Mouse (Mus musculus): ENCODE measurements around the gene Hid1. TPM values are rescaled to one million over a fixed set of nuclear protein-coding genes. Genes with fewer than 3 reads are reported as not detected.

Hid1 gene
- polyA plus RNA-seq, 1 experiment from 2014 or later: 1.9 TPM

- Histone ChIP-seq H3K9ac (ENCODE audit: low read depth, low read length) (no peak overlapping the region), H3K4me3 (ENCODE audit: low read depth, low read length) (no peak overlapping the region; the same call in 1 of the 2 replicates)
Measured at GRCm38 (mm10) chr11:115381276-115381675, 13.7 kb upstream of the Hid1 start.

GRCm38 (mm10) chr11:115377854-115378253 is 10.3 kb upstream of the Hid1 start:
- Histone ChIP-seq H3K9me3 (replicated peaks; ENCODE audit: control insufficient read depth, low read length) (no peaks in the 10 kb centered on the region; the same call in 1 of the 2 replicates), H3K9ac (ENCODE audit: low read depth, low read length) (no peak overlapping the region), H3K27me3 (ENCODE audit: control insufficient read depth, insufficient read depth, low read depth, low read length) (peaks cover 51% of the 10 kb centered on the region), H3K4me2 (ENCODE audit: low read depth, low read length) (no peak overlapping the region), H3K36me3 (ENCODE audit: control insufficient read depth, insufficient read depth) (no peaks in the 10 kb centered on the region), H3K27ac (ENCODE audit: low read length) (no peak overlapping the region), H3K4me1 (ENCODE audit: control insufficient read depth, low read depth, low read length) (peaks cover 5% of the 10 kb centered on the region), H3K4me3 (ENCODE audit: low read depth, low read length) (no peak overlapping the region)
- WGBS (ENCODE audit: insufficient replicate concordance): 52% methylated on average over 7 of the region's 7 CpGs
- ATAC-seq (ENCODE audit: low read depth): no peak

More at GRCm38 (mm10) chr11:115381276-115381675, 13.7 kb upstream of the Hid1 start:
- H3K4me1 ChIP-seq (ENCODE audit: control insufficient read depth, low read depth, low read length): peaks cover 2% of the 10 kb centered on the region
- H3K9me3 ChIP-seq (replicated peaks; ENCODE audit: control insufficient read depth, low read length): no peaks in the 10 kb centered on the region; the same call in 1 of the 2 replicates
- peaks cover 49% of the 10 kb centered on the region for H3K27me3 ChIP-seq (ENCODE audit: control insufficient read depth, insufficient read depth, low read depth, low read length)
- WGBS (ENCODE audit: insufficient replicate concordance): 37% methylated on average over 9 of the region's 9 CpGs
- no peaks in the 10 kb centered on the region for H3K36me3 ChIP-seq (ENCODE audit: control insufficient read depth, insufficient read depth)
- ATAC-seq (ENCODE audit: low read depth): no peak
- no peak overlapping the region for H3K4me2 ChIP-seq (ENCODE audit: low read depth, low read length)
- no peak overlapping the region for H3K27ac ChIP-seq (ENCODE audit: low read length)

GRCm38 (mm10) chr11:115377254-115377653 is 9.7 kb upstream of the Hid1 start:
- Histone ChIP-seq H3K9ac (ENCODE audit: low read depth, low read length) (no peak overlapping the region), H3K4me1 (ENCODE audit: control insufficient read depth, low read depth, low read length) (peaks cover 4% of the 10 kb centered on the region), H3K36me3 (ENCODE audit: control insufficient read depth, insufficient read depth) (no peaks in the 10 kb centered on the region), H3K27ac (ENCODE audit: low read length) (no peak overlapping the region), H3K9me3 (replicated peaks; ENCODE audit: control insufficient read depth, low read length) (no peaks in the 10 kb centered on the region; the same call in 1 of the 2 replicates), H3K27me3 (ENCODE audit: control insufficient read depth, insufficient read depth, low read depth, low read length) (peaks cover 45% of the 10 kb centered on the region), H3K4me2 (ENCODE audit: low read depth, low read length) (no peak overlapping the region), H3K4me3 (ENCODE audit: low read depth, low read length) (no peak overlapping the region)
- WGBS (ENCODE audit: insufficient replicate concordance): 61% methylated on average over 4 of the region's 4 CpGs
- ATAC-seq (ENCODE audit: low read depth): no peak

GRCm38 (mm10) chr11:115376722-115377121 is 9.2 kb upstream of the Hid1 start:
- Histone ChIP-seq H3K4me3 (ENCODE audit: low read depth, low read length) (no peak overlapping the region), H3K9me3 (replicated peaks; ENCODE audit: control insufficient read depth, low read length) (no peaks in the 10 kb centered on the region; the same call in 1 of the 2 replicates), H3K4me2 (ENCODE audit: low read depth, low read length) (no peak overlapping the region), H3K27ac (ENCODE audit: low read length) (no peak overlapping the region), H3K27me3 (ENCODE audit: control insufficient read depth, insufficient read depth, low read depth, low read length) (peaks cover 41% of the 10 kb centered on the region), H3K9ac (ENCODE audit: low read depth, low read length) (no peak overlapping the region), H3K36me3 (ENCODE audit: control insufficient read depth, insufficient read depth) (no peaks in the 10 kb centered on the region), H3K4me1 (ENCODE audit: control insufficient read depth, low read depth, low read length) (peaks cover 3% of the 10 kb centered on the region)
- no peak for ATAC-seq (ENCODE audit: low read depth)
- WGBS (ENCODE audit: insufficient replicate concordance): 49% methylated on average over 7 of the region's 7 CpGs

- Histone ChIP-seq H3K27me3 (ENCODE audit: control insufficient read depth, insufficient read depth, low read depth, low read length) (peaks cover 29% of the 10 kb centered on the region), H3K36me3 (ENCODE audit: control insufficient read depth, insufficient read depth) (no peaks in the 10 kb centered on the region), H3K4me3 (ENCODE audit: low read depth, low read length) (no peak overlapping the region), H3K4me2 (ENCODE audit: low read depth, low read length) (no peak overlapping the region), H3K9me3 (replicated peaks; ENCODE audit: control insufficient read depth, low read length) (no peaks in the 10 kb centered on the region; the same call in 1 of the 2 replicates), H3K4me1 (ENCODE audit: control insufficient read depth, low read depth, low read length) (peaks cover 3% of the 10 kb centered on the region), H3K9ac (ENCODE audit: low read depth, low read length) (no peak overlapping the region), H3K27ac (ENCODE audit: low read length) (no peak overlapping the region)
- ATAC-seq (ENCODE audit: low read depth): no peak
- WGBS (ENCODE audit: insufficient replicate concordance): 41% methylated on average over 12 of the region's 12 CpGs
Measured at GRCm38 (mm10) chr11:115374695-115375425, 7.3 kb upstream of the Hid1 start.

GRCm38 (mm10) chr11:115373805-115374694 is 6.5 kb upstream of the Hid1 start:
- Histone ChIP-seq H3K27me3 (ENCODE audit: control insufficient read depth, insufficient read depth, low read depth, low read length) (peaks cover 29% of the 10 kb centered on the region), H3K4me1 (ENCODE audit: control insufficient read depth, low read depth, low read length) (peaks cover 3% of the 10 kb centered on the region), H3K9me3 (replicated peaks; ENCODE audit: control insufficient read depth, low read length) (no peaks in the 10 kb centered on the region; the same call in 1 of the 2 replicates), H3K9ac (ENCODE audit: low read depth, low read length) (no peak overlapping the region), H3K4me2 (ENCODE audit: low read depth, low read length) (peak overlapping the region; percentile 26), H3K27ac (ENCODE audit: low read length) (no peak overlapping the region), H3K36me3 (ENCODE audit: control insufficient read depth, insufficient read depth) (no peaks in the 10 kb centered on the region), H3K4me3 (ENCODE audit: low read depth, low read length) (peak overlapping the region; percentile 1; the same call in 1 of the 2 replicates)
- ATAC-seq (ENCODE audit: low read depth): no peak
- 3% methylated on average over 30 of the region's 30 CpGs for WGBS (ENCODE audit: insufficient replicate concordance)

- no peak for ATAC-seq (ENCODE audit: low read depth)
- 28% methylated on average over 2 of the region's 2 CpGs for WGBS (ENCODE audit: insufficient replicate concordance)
- peaks cover 33% of the 10 kb centered on the region for H3K27me3 ChIP-seq (ENCODE audit: control insufficient read depth, insufficient read depth, low read depth, low read length)
- H3K4me3 ChIP-seq (ENCODE audit: low read depth, low read length): no peak overlapping the region
- H3K4me1 ChIP-seq (ENCODE audit: control insufficient read depth, low read depth, low read length): peaks cover 3% of the 10 kb centered on the region
- H3K9ac ChIP-seq (ENCODE audit: low read depth, low read length): no peak overlapping the region
- H3K4me2 ChIP-seq (ENCODE audit: low read depth, low read length): no peak overlapping the region
- H3K9me3 ChIP-seq (replicated peaks; ENCODE audit: control insufficient read depth, low read length): no peaks in the 10 kb centered on the region
- H3K36me3 ChIP-seq (ENCODE audit: control insufficient read depth, insufficient read depth): no peaks in the 10 kb centered on the region
- no peak overlapping the region for H3K27ac ChIP-seq (ENCODE audit: low read length)
Measured at GRCm38 (mm10) chr11:115372737-115373136, 5.2 kb upstream of the Hid1 start.

- Histone ChIP-seq H3K9ac (ENCODE audit: low read depth, low read length) (no peak overlapping the region), H3K4me2 (ENCODE audit: low read depth, low read length) (no peak overlapping the region), H3K27ac (ENCODE audit: low read length) (no peak overlapping the region), H3K4me3 (ENCODE audit: low read depth, low read length) (no peak overlapping the region), H3K36me3 (ENCODE audit: control insufficient read depth, insufficient read depth) (no peaks in the 10 kb centered on the region), H3K4me1 (ENCODE audit: control insufficient read depth, low read depth, low read length) (peaks cover 7% of the 10 kb centered on the region), H3K9me3 (replicated peaks; ENCODE audit: control insufficient read depth, low read length) (no peaks in the 10 kb centered on the region), H3K27me3 (ENCODE audit: control insufficient read depth, insufficient read depth, low read depth, low read length) (peaks cover 40% of the 10 kb centered on the region)
- 34% methylated on average over 1 of the region's 1 CpGs for WGBS (ENCODE audit: insufficient replicate concordance)
- ATAC-seq (ENCODE audit: low read depth): no peak
Measured at GRCm38 (mm10) chr11:115372015-115372414, 4.5 kb upstream of the Hid1 start.
